Mouse (Mus musculus): ENCODE data around the gene Ggta1. TPM values are rescaled to one million over a fixed set of nuclear protein-coding genes. Genes with fewer than 3 reads are reported as not detected.

The Ggta1 gene
- polyA plus RNA-seq, 1 experiment = 83.4 TPM

GRCm38 (mm10) chr2:35504417-35504776 lies 41.4 kb upstream of the Ggta1 start:
- H3K27ac ChIP-seq (ENCODE audit: insufficient read depth, low read depth, low read length) = no peak overlapping the region
- H3K4me3 ChIP-seq (ENCODE audit: insufficient read depth, low read length) = no peak overlapping the region
- peaks cover 41% of the 10 kb centered on the region for H3K4me1 ChIP-seq (ENCODE audit: control insufficient read depth, insufficient read depth, low read length)
- TF ChIP-seq POLR2A (IDR thresholded peaks at IDR 0.05; ENCODE audit: borderline replicate concordance, low read depth, low read length) (no peak), CTCF (IDR thresholded peaks at IDR 0.05; ENCODE audit: low read depth, low read length) (no peak)

GRCm38 (mm10) chr2:35503723-35504416 lies 40.8 kb upstream of the Ggta1 start:
- TF ChIP-seq POLR2A (IDR thresholded peaks at IDR 0.05; ENCODE audit: borderline replicate concordance, low read depth, low read length) (no peak), CTCF (IDR thresholded peaks at IDR 0.05; ENCODE audit: low read depth, low read length) (no peak)
- no peak overlapping the region for H3K4me3 ChIP-seq (ENCODE audit: insufficient read depth, low read length)
- no peak overlapping the region for H3K27ac ChIP-seq (ENCODE audit: insufficient read depth, low read depth, low read length)
- H3K4me1 ChIP-seq (ENCODE audit: control insufficient read depth, insufficient read depth, low read length) = peaks cover 39% of the 10 kb centered on the region

GRCm38 (mm10) chr2:35503021-35503722 lies 40.1 kb upstream of the Ggta1 start:
- Histone ChIP-seq H3K27ac (ENCODE audit: insufficient read depth, low read depth, low read length) (no peak overlapping the region), H3K4me1 (ENCODE audit: control insufficient read depth, insufficient read depth, low read length) (peaks cover 39% of the 10 kb centered on the region), H3K4me3 (ENCODE audit: insufficient read depth, low read length) (no peak overlapping the region)
- TF ChIP-seq POLR2A (IDR thresholded peaks at IDR 0.05; ENCODE audit: borderline replicate concordance, low read depth, low read length) (no peak), CTCF (IDR thresholded peaks at IDR 0.05; ENCODE audit: low read depth, low read length) (no peak)

DNA sequence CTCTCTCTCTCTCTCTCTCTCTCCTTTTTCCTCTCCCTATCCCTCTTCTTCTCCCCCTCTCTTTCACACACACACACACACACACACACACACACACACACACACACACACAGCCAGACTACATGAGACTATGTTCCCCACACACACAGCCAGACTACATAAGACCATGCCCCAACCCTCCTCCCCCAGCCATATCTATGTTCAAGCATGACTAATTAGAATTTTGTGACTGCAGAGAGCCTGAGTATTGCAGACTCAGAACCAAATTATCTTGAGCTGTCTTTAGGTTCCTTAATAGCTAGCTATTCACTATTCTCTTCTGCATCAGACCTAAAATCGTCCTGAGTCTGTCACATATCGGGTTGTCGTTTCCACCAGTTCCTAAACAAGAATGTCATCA lies 39.5 kb upstream of the Ggta1 start:
- Histone ChIP-seq H3K4me3 (ENCODE audit: insufficient read depth, low read length) (no peak overlapping the region), H3K27ac (ENCODE audit: insufficient read depth, low read depth, low read length) (no peak overlapping the region), H3K4me1 (ENCODE audit: control insufficient read depth, insufficient read depth, low read length) (peaks cover 41% of the 10 kb centered on the region)
- TF ChIP-seq CTCF (IDR thresholded peaks at IDR 0.05; ENCODE audit: low read depth, low read length) (no peak), POLR2A (IDR thresholded peaks at IDR 0.05; ENCODE audit: borderline replicate concordance, low read depth, low read length) (no peak)

- no peak for TF ChIP-seq CTCF (IDR thresholded peaks at IDR 0.05; ENCODE audit: low read depth, low read length)
- H3K27ac ChIP-seq (ENCODE audit: insufficient read depth, low read depth, low read length) = peak overlapping the region; percentile 39
Observed at GRCm38 (mm10) chr2:35499474-35499873, 36.4 kb upstream of the Ggta1 start.

GRCm38 (mm10) chr2:35498961-35499360 lies 35.9 kb upstream of the Ggta1 start:
- no peak overlapping the region for H3K4me3 ChIP-seq (ENCODE audit: insufficient read depth, low read length)
- peaks cover 50% of the 10 kb centered on the region for H3K4me1 ChIP-seq (ENCODE audit: control insufficient read depth, insufficient read depth, low read length)
- peak overlapping the region; percentile 39 for H3K27ac ChIP-seq (ENCODE audit: insufficient read depth, low read depth, low read length)
- no peak for TF ChIP-seq CTCF (IDR thresholded peaks at IDR 0.05; ENCODE audit: low read depth, low read length)
- no peak for TF ChIP-seq POLR2A (IDR thresholded peaks at IDR 0.05; ENCODE audit: borderline replicate concordance, low read depth, low read length)

More at GRCm38 (mm10) chr2:35499474-35499873, 36.4 kb upstream of the Ggta1 start:
- H3K4me1 ChIP-seq (ENCODE audit: control insufficient read depth, insufficient read depth, low read length) = peaks cover 49% of the 10 kb centered on the region
- H3K4me3 ChIP-seq (ENCODE audit: insufficient read depth, low read length) = no peak overlapping the region

DNA sequence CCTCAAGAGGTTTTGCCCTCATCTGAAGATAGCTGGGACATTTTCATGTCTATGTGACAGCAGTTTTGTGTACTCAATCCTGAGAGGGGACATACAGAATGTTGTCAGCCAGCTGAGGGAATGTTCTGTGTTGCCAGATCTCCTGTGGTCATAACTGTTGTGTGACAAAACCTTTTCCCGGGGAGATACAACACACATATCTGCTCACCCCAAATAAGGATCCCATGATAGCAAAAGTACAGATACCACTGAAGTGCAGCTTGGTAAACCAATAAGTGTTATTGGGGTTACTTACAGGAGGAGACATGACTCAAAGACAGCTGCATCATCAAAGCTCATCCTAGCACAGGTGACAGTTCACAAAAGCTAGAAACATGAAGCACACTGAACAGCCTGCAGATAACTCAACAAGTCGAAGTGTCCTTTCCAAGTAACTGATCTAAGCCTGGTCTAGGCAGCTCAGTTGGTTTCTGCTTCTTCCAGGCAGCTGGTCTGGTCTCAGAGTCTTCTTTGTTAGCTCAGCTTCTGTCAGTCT lies 34.7 kb upstream of the Ggta1 start:
- Histone ChIP-seq H3K4me3 (ENCODE audit: insufficient read depth, low read length) (no peak overlapping the region), H3K4me1 (ENCODE audit: control insufficient read depth, insufficient read depth, low read length) (peaks cover 56% of the 10 kb centered on the region), H3K27ac (ENCODE audit: insufficient read depth, low read depth, low read length) (no peak overlapping the region)
- TF ChIP-seq CTCF (IDR thresholded peaks at IDR 0.05; ENCODE audit: low read depth, low read length) (no peak), POLR2A (IDR thresholded peaks at IDR 0.05; ENCODE audit: borderline replicate concordance, low read depth, low read length) (no peak)

DNA sequence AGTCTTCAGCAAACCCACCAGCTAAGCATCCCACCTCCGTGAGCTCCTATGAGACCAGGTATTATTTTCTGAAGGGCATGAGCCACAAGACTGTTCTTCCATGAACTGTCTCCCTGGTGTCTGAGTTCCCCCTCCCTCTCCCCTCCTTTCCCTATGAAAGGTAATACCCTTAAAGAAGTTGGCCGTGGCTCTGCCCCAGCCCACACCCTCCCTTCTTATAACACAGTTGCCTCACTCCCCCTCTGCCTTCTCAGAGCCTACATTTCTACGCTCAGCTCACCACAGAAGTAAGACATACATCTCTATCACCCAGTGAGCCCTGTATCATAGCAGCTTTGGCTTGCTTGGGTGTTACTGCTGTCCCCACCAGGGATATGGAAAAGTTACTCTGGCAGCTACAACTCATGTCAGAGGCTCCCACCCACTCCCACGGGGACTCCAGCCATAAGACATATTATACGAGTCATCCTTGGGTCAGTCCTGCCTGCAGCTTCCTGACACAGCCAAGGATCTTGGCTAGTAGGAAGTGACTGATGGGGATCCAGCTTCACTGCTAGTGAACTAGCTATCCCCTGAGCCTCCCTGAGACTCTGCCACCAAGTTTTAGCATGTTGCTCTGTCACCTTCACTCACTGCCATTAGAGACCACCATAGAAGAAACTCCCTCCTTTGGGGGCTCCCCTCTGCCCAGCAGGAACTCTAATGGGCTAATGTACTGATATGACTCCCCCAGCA lies 33.4 kb upstream of the Ggta1 start:
- Histone ChIP-seq H3K4me1 (ENCODE audit: control insufficient read depth, insufficient read depth, low read length) (peaks cover 56% of the 10 kb centered on the region), H3K4me3 (ENCODE audit: insufficient read depth, low read length) (peak overlapping the region; percentile 37), H3K27ac (ENCODE audit: insufficient read depth, low read depth, low read length) (peak overlapping the region; percentile 99)
- TF ChIP-seq POLR2A (IDR thresholded peaks at IDR 0.05; ENCODE audit: borderline replicate concordance, low read depth, low read length) (no peak), CTCF (IDR thresholded peaks at IDR 0.05; ENCODE audit: low read depth, low read length) (no peak)

DNA sequence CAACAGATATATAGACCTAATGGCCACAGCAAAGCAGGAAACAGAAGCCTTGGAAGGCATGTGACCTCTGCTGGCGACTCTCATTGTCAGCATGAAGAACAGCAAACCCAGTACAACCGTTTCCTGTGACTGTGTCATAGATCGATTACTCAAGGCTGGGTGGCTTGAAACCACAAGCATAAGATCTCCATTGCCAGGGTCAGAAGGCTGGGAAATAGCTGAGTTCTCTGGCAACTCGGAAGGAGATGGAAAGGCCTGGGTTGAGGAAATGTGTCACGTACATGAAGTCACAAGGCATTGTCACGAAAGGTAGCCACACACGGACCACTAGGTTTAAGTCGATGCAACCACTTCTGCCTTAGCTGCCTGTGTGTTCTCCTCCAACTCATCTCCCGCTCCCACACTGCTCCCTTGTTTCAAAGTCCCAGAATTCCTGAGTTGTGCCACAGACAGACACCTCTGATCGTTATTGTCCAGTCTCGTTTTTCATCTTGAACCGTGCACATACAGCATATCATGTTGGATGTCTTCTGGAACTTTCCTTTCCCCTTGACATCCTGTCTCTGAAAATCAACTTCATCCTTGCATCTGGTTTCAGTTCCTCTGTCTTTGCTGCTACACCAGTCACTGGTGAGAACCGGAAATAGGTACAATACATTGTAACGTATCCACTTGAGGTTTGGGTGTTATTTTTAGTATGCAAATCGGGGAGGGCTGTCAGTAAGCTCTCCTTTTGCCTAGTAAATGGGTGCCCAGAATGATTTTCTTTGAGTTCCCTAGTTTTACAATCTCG lies 32.7 kb upstream of the Ggta1 start:
- peak overlapping the region; percentile 47 for H3K4me3 ChIP-seq (ENCODE audit: insufficient read depth, low read length)
- H3K4me1 ChIP-seq (ENCODE audit: control insufficient read depth, insufficient read depth, low read length) = peaks cover 57% of the 10 kb centered on the region
- peak overlapping the region; percentile 99 for H3K27ac ChIP-seq (ENCODE audit: insufficient read depth, low read depth, low read length)

More for the DNA sequence above, 32.7 kb upstream of the Ggta1 start:
- no peak for TF ChIP-seq CTCF (IDR thresholded peaks at IDR 0.05; ENCODE audit: low read depth, low read length)
- 0 out of 2 replicates have a peak, but pooled peaks have one; percentile 39 for TF ChIP-seq POLR2A (IDR thresholded peaks at IDR 0.05; ENCODE audit: borderline replicate concordance, low read depth, low read length)
